Mouse (Mus musculus): ENCODE data around the gene Qrsl1.

The Qrsl1 gene

GRCm38 (mm10) chr10:43871458-43871857 lies 30.1 kb downstream of the Qrsl1 start:
- DNase-seq (ENCODE audit: extremely low read depth, low read depth, low spot score): no peak

- DNase-seq (ENCODE audit: extremely low read depth, low read depth, low spot score): no peak
These were observed 30.8 kb downstream of the Qrsl1 start for GRCm38 (mm10) chr10:43870752-43871151.

- DNase-seq (ENCODE audit: extremely low read depth, low read depth, low spot score): no peak
These were observed 45.2 kb downstream of the Qrsl1 start for GRCm38 (mm10) chr10:43856351-43856750.

- no peak for DNase-seq (ENCODE audit: extremely low read depth, low read depth, low spot score)
These were observed 45.6 kb downstream of the Qrsl1 start for GRCm38 (mm10) chr10:43855916-43856315.

- DNase-seq (ENCODE audit: extremely low read depth, low read depth, low spot score): no peak
These were observed 49.6 kb downstream of the Qrsl1 start for GRCm38 (mm10) chr10:43851898-43852297.

- no peak for DNase-seq (ENCODE audit: extremely low read depth, low read depth, low spot score)
These were observed 52.1 kb downstream of the Qrsl1 start for GRCm38 (mm10) chr10:43849478-43849877.

GRCm38 (mm10) chr10:43846141-43846622 lies 55.4 kb downstream of the Qrsl1 start:
- DNase-seq (ENCODE audit: extremely low read depth, low read depth, low spot score): no peak

GRCm38 (mm10) chr10:43845442-43845841 lies 56.1 kb downstream of the Qrsl1 start:
- no peak for DNase-seq (ENCODE audit: extremely low read depth, low read depth, low spot score)

- no peak for DNase-seq (ENCODE audit: extremely low read depth, low read depth, low spot score)
These were observed 60.1 kb downstream of the Qrsl1 start for GRCm38 (mm10) chr10:43841441-43841840.

- no peak for DNase-seq (ENCODE audit: extremely low read depth, low read depth, low spot score)
These were observed 68.7 kb downstream of the Qrsl1 start for GRCm38 (mm10) chr10:43832868-43833267.

GRCm38 (mm10) chr10:43830251-43831018 lies 71.1 kb downstream of the Qrsl1 start:
- no peak for DNase-seq (ENCODE audit: extremely low read depth, low read depth, low spot score)

GRCm38 (mm10) chr10:43828686-43829015 lies 72.9 kb downstream of the Qrsl1 start:
- DNase-seq (ENCODE audit: extremely low read depth, low read depth, low spot score): no peak

- no peak for DNase-seq (ENCODE audit: extremely low read depth, low read depth, low spot score)
These were observed 73.4 kb downstream of the Qrsl1 start for GRCm38 (mm10) chr10:43827958-43828685.

GRCm38 (mm10) chr10:43826773-43827621 lies 74.5 kb downstream of the Qrsl1 start:
- DNase-seq (ENCODE audit: extremely low read depth, low read depth, low spot score): no peak

- no peak for DNase-seq (ENCODE audit: extremely low read depth, low read depth, low spot score)
These were observed 75.8 kb downstream of the Qrsl1 start for GRCm38 (mm10) chr10:43825696-43826095.

GRCm38 (mm10) chr10:43824713-43825112 lies 76.8 kb downstream of the Qrsl1 start:
- no peak for DNase-seq (ENCODE audit: extremely low read depth, low read depth, low spot score)
